Mouse (Mus musculus): ENCODE results near the gene Dexi. TPM values are rescaled to one million over a fixed set of nuclear protein-coding genes. Genes with fewer than 3 reads are reported as not detected.

Dexi gene
- polyA plus RNA-seq (2014; fragmentation: Illumina TruSeq; extraction: RNeasy Lipid Tissue Mini Kit (QIAGEN cat#74804); ENCODE audit: insufficient read depth, low read depth, low replicate concordance), result 17.0 TPM

GRCm38 (mm10) chr16:10542698-10543365 is at the start of gene Dexi:
TSS of gene Dexi (minus strand) at chr16:10543054.

DNA sequence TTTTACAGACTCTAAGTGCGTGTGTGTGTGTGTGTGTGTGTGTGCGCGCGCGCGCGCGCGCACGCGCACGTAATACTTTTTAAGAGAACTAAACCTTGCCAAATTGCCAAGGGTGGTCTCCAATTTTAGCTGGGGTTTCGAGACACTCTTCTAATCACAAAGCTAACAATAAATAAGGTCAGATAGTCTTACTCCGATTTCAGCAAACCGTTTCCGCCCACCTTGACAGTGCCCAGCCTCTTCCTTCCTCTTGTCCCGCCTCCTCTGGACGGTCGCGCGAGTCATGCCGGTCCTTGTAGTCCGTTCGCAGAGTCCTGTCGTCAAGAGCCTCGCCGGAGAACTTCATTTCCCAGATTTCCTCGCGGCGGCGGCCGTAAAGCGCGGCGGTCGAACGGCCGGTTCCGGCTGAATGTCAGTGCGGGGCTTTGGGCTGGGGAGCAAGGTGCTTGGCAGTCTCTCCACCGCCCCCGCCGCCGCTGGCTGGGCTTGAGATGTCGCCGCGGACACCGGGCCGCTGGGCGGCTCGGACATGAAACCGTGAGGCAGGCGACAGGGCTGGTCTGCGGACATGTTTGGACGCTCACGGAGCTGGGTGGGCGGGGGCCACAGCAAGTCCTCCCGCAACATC is 2.3 kb upstream of the Dexi start, which contains the start of gene Clec16a:
Gene Clec16a (plus strand): TSS at position 345 of the 628 bp plus-strand sequence.

DNA sequence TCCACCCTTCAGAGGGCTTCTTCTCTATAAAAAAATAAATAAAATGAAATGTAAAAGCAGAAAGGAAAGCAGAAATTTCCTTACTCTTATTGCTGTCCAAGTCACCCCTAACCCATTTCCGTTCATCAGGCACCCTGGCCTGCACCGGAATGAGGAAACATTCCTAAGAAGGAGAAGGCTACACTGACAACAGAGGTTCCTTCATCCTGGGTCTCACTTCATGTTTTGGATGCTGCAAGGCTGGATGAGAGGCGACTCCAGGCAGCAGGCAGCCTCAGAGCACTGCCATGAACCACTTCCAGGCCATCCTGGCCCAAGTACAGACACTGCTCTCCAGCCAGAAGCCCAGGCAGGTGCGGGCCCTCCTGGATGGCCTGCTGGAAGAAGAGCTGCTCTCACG is 63.0 kb downstream of the Dexi start, which contains the start of gene Ciita:
Gene Ciita (plus strand): TSS at position 203 of the 400 bp plus-strand sequence.

Other genes starting within 250 kb of the Dexi start
- 456 TPM for gene Emp2, start 229.1 kb downstream of the Dexi start, polyA plus RNA-seq (2014; fragmentation: Illumina TruSeq; extraction: RNeasy Lipid Tissue Mini Kit (QIAGEN cat#74804); ENCODE audit: insufficient read depth, low read depth, low replicate concordance)
- 4.8 TPM for gene Tekt5, start 147.6 kb downstream of the Dexi start, polyA plus RNA-seq (2014; fragmentation: Illumina TruSeq; extraction: RNeasy Lipid Tissue Mini Kit (QIAGEN cat#74804); ENCODE audit: insufficient read depth, low read depth, low replicate concordance)
- gene Nubp1, start 131.1 kb downstream of the Dexi start, polyA plus RNA-seq (2014; fragmentation: Illumina TruSeq; extraction: RNeasy Lipid Tissue Mini Kit (QIAGEN cat#74804); ENCODE audit: insufficient read depth, low read depth, low replicate concordance), result 18.7 TPM
- gene Tvp23a, start 95.7 kb downstream of the Dexi start, polyA plus RNA-seq (2014; fragmentation: Illumina TruSeq; extraction: RNeasy Lipid Tissue Mini Kit (QIAGEN cat#74804); ENCODE audit: insufficient read depth, low read depth, low replicate concordance), result 0.20 TPM
- gene Ciita, start 63.0 kb downstream of the Dexi start, polyA plus RNA-seq (2014; fragmentation: Illumina TruSeq; extraction: RNeasy Lipid Tissue Mini Kit (QIAGEN cat#74804); ENCODE audit: insufficient read depth, low read depth, low replicate concordance), result 3.9 TPM
- 8.9 TPM for gene Clec16a, start 2.3 kb upstream of the Dexi start, polyA plus RNA-seq (2014; fragmentation: Illumina TruSeq; extraction: RNeasy Lipid Tissue Mini Kit (QIAGEN cat#74804); ENCODE audit: insufficient read depth, low read depth, low replicate concordance)
- gene Socs1, start 242.5 kb upstream of the Dexi start, polyA plus RNA-seq (2014; fragmentation: Illumina TruSeq; extraction: RNeasy Lipid Tissue Mini Kit (QIAGEN cat#74804); ENCODE audit: insufficient read depth, low read depth, low replicate concordance), result 1.8 TPM
- gene Tnp2, start 245.6 kb upstream of the Dexi start, polyA plus RNA-seq (2014; fragmentation: Illumina TruSeq; extraction: RNeasy Lipid Tissue Mini Kit (QIAGEN cat#74804); ENCODE audit: insufficient read depth, low read depth, low replicate concordance), result not detected
- not detected for gene Prm3, start 247.9 kb upstream of the Dexi start, polyA plus RNA-seq (2014; fragmentation: Illumina TruSeq; extraction: RNeasy Lipid Tissue Mini Kit (QIAGEN cat#74804); ENCODE audit: insufficient read depth, low read depth, low replicate concordance)

Data from lung, adult 10 weeks (tissue).